Mouse (Mus musculus): Measurements from ENCODE around the gene Lrrc4b.

DNA sequence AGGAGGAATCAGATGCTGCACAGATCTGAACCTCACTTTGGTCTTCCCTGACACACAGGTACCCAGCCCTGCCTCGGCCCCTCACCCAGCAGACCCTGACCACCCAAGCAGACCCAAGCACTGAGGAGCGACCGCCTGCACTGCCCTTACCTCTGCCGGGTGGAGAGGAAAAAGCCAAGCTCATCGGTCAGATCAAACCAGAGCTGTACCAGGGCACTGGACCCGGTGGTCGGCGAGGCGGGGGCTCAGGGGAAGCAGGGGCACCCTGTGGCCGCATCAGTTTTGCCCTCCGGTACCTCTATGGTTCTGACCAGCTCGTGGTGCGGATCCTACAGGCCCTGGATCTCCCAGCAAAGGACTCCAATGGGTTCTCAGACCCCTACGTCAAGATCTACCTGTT is 36.5 kb upstream of the Lrrc4b start:
- TF ChIP-seq HCFC1 (IDR thresholded peaks at IDR 0.05; ENCODE audit: borderline replicate concordance, insufficient read depth, low read length) = no peak
- no peak for TF ChIP-seq ZC3H11A (IDR thresholded peaks at IDR 0.05; ENCODE audit: borderline replicate concordance, low read depth, low read length)
- TF ChIP-seq CHD2 (IDR thresholded peaks at IDR 0.05; ENCODE audit: low read depth, low read length) = no peak
- TF ChIP-seq ZNF384 (IDR thresholded peaks at IDR 0.05; ENCODE audit: low read depth, low read length) = no peak
